Mouse (Mus musculus): ENCODE results near the gene Zc3h4. TPM values are rescaled to one million over a fixed set of nuclear protein-coding genes. Genes with fewer than 3 reads are reported as not detected.

Gene Zc3h4
- polyA plus RNA-seq, 1 experiment, result 59.1 TPM

GRCm38 (mm10) chr7:16423731-16424130 is 23.0 kb downstream of the Zc3h4 start:
- H3K9me3 ChIP-seq, result no peaks in the 10 kb centered on the region
- TF ChIP-seq GATA1 (IDR thresholded peaks at IDR 0.05; ENCODE audit: borderline replicate concordance, low read length) (no peak), FLI1 (IDR thresholded peaks at IDR 0.05; ENCODE audit: low read length) (no peak)
- no peaks in the 10 kb centered on the region for H3K27me3 ChIP-seq (replicated peaks)
- H3K36me3 ChIP-seq (replicated peaks; ENCODE audit: low read length), result peaks cover 99% of the 10 kb centered on the region
- no peak overlapping the region for H3K4me3 ChIP-seq (replicated peaks)
- peaks cover 49% of the 10 kb centered on the region for H3K4me1 ChIP-seq

GRCm38 (mm10) chr7:16425721-16426120 is 25.0 kb downstream of the Zc3h4 start:
- H3K36me3 ChIP-seq (replicated peaks; ENCODE audit: low read length), result peaks cover 99% of the 10 kb centered on the region
- TF ChIP-seq GATA1 (IDR thresholded peaks at IDR 0.05; ENCODE audit: borderline replicate concordance, low read length) (no peak), FLI1 (IDR thresholded peaks at IDR 0.05; ENCODE audit: low read length) (no peak)
- peaks cover 37% of the 10 kb centered on the region for H3K4me1 ChIP-seq
- H3K4me3 ChIP-seq (replicated peaks), result no peak overlapping the region
- no peaks in the 10 kb centered on the region for H3K27me3 ChIP-seq (replicated peaks)
- no peaks in the 10 kb centered on the region for H3K9me3 ChIP-seq

- H3K27me3 ChIP-seq (replicated peaks), result no peaks in the 10 kb centered on the region
- TF ChIP-seq FLI1 (IDR thresholded peaks at IDR 0.05; ENCODE audit: low read length) (no peak), GATA1 (IDR thresholded peaks at IDR 0.05; ENCODE audit: borderline replicate concordance, low read length) (no peak)
- H3K36me3 ChIP-seq (replicated peaks; ENCODE audit: low read length), result peaks cover 99% of the 10 kb centered on the region
- no peak overlapping the region for H3K4me3 ChIP-seq (replicated peaks)
- H3K9me3 ChIP-seq, result no peaks in the 10 kb centered on the region
- peaks cover 37% of the 10 kb centered on the region for H3K4me1 ChIP-seq
These were observed 25.5 kb downstream of the Zc3h4 start for GRCm38 (mm10) chr7:16426129-16426729.

GRCm38 (mm10) chr7:16433352-16433971 is 32.8 kb downstream of the Zc3h4 start:
- Histone ChIP-seq H3K9me3 (no peaks in the 10 kb centered on the region), H3K4me1 (peaks cover 39% of the 10 kb centered on the region), H3K36me3 (replicated peaks; ENCODE audit: low read length) (peaks cover 96% of the 10 kb centered on the region), H3K4me3 (replicated peaks) (no peak overlapping the region), H3K27me3 (replicated peaks) (no peaks in the 10 kb centered on the region)
- no peak for TF ChIP-seq FLI1 (IDR thresholded peaks at IDR 0.05; ENCODE audit: low read length)
- TF ChIP-seq GATA1 (IDR thresholded peaks at IDR 0.05; ENCODE audit: borderline replicate concordance, low read length), result no peak

- peaks cover 36% of the 10 kb centered on the region for H3K4me1 ChIP-seq
- TF ChIP-seq GATA1 (IDR thresholded peaks at IDR 0.05; ENCODE audit: borderline replicate concordance, low read length) (no peak), FLI1 (IDR thresholded peaks at IDR 0.05; ENCODE audit: low read length) (no peak)
- H3K27me3 ChIP-seq (replicated peaks), result no peaks in the 10 kb centered on the region
- H3K9me3 ChIP-seq, result no peaks in the 10 kb centered on the region
- no peak overlapping the region for H3K4me3 ChIP-seq (replicated peaks)
- H3K36me3 ChIP-seq (replicated peaks; ENCODE audit: low read length), result peaks cover 79% of the 10 kb centered on the region
These were observed 34.4 kb downstream of the Zc3h4 start for GRCm38 (mm10) chr7:16435088-16435487.

GRCm38 (mm10) chr7:16441241-16441640 is 40.5 kb downstream of the Zc3h4 start:
- Histone ChIP-seq H3K9me3 (no peaks in the 10 kb centered on the region), H3K4me1 (peaks cover 5% of the 10 kb centered on the region; the same call in 1 of the 2 replicates), H3K27me3 (replicated peaks) (no peaks in the 10 kb centered on the region), H3K36me3 (replicated peaks; ENCODE audit: low read length) (peaks cover 18% of the 10 kb centered on the region), H3K4me3 (replicated peaks) (no peak overlapping the region)
- TF ChIP-seq GATA1 (IDR thresholded peaks at IDR 0.05; ENCODE audit: borderline replicate concordance, low read length), result no peak
- TF ChIP-seq FLI1 (IDR thresholded peaks at IDR 0.05; ENCODE audit: low read length), result no peak

- Histone ChIP-seq H3K27me3 (replicated peaks) (no peaks in the 10 kb centered on the region), H3K36me3 (replicated peaks; ENCODE audit: low read length) (peaks cover 22% of the 10 kb centered on the region), H3K4me1 (peaks cover 30% of the 10 kb centered on the region), H3K4me3 (replicated peaks) (no peak overlapping the region), H3K9me3 (no peaks in the 10 kb centered on the region)
- no peak for TF ChIP-seq FLI1 (IDR thresholded peaks at IDR 0.05; ENCODE audit: low read length)
- no peak for TF ChIP-seq GATA1 (IDR thresholded peaks at IDR 0.05; ENCODE audit: borderline replicate concordance, low read length)
These were observed 50.9 kb downstream of the Zc3h4 start for GRCm38 (mm10) chr7:16451656-16452055.

GRCm38 (mm10) chr7:16452587-16453073 is 51.9 kb downstream of the Zc3h4 start, which contains the start of gene Tmem160:
TSS of gene Tmem160 (plus strand) at chr7:16452779.
- Histone ChIP-seq H3K4me1 (peaks cover 30% of the 10 kb centered on the region), H3K4me3 (replicated peaks) (peak within 1 kb of the TSS; percentile 98), H3K9me3 (no peaks in the 10 kb centered on the region), H3K36me3 (replicated peaks; ENCODE audit: low read length) (peaks cover 32% of the 10 kb centered on the region), H3K27me3 (replicated peaks) (no peaks in the 10 kb centered on the region)
- no peak for TF ChIP-seq GATA1 (IDR thresholded peaks at IDR 0.05; ENCODE audit: borderline replicate concordance, low read length)
- no peak for TF ChIP-seq FLI1 (IDR thresholded peaks at IDR 0.05; ENCODE audit: low read length)

- H3K27me3 ChIP-seq (replicated peaks), result no peaks in the 10 kb centered on the region
- H3K4me1 ChIP-seq, result peaks cover 30% of the 10 kb centered on the region
- TF ChIP-seq GATA1 (IDR thresholded peaks at IDR 0.05; ENCODE audit: borderline replicate concordance, low read length) (no peak), FLI1 (IDR thresholded peaks at IDR 0.05; ENCODE audit: low read length) (no peak)
- H3K9me3 ChIP-seq, result peaks cover 3% of the 10 kb centered on the region
- peak overlapping the region; percentile 98 for H3K4me3 ChIP-seq (replicated peaks)
- H3K36me3 ChIP-seq (replicated peaks; ENCODE audit: low read length), result peaks cover 38% of the 10 kb centered on the region
These were observed 52.5 kb downstream of the Zc3h4 start for GRCm38 (mm10) chr7:16453118-16453711.

- peak overlapping the region; percentile 23 for H3K4me3 ChIP-seq (replicated peaks)
- TF ChIP-seq FLI1 (IDR thresholded peaks at IDR 0.05; ENCODE audit: low read length) (no peak), GATA1 (IDR thresholded peaks at IDR 0.05; ENCODE audit: borderline replicate concordance, low read length) (no peak)
- peaks cover 6% of the 10 kb centered on the region for H3K9me3 ChIP-seq
- peaks cover 47% of the 10 kb centered on the region for H3K36me3 ChIP-seq (replicated peaks; ENCODE audit: low read length)
- H3K27me3 ChIP-seq (replicated peaks), result no peaks in the 10 kb centered on the region
- peaks cover 30% of the 10 kb centered on the region for H3K4me1 ChIP-seq
These were observed 54.3 kb downstream of the Zc3h4 start for GRCm38 (mm10) chr7:16455016-16455415.
